Mouse (Mus musculus) layer of hippocampus, adult 9-11 months (tissue): ENCODE results near the gene Mgat3.
A peak's percentile ranks its signal among the peaks of the same experiment; 100 is the strongest.

ENCODE experiments used
- DNase-seq: peaks from one replicate; pipeline ENCODE4 v3.0.0; 2022

Mgat3 gene

GRCm38 (mm10) chr15:80182072-80182700, 8.7 kb downstream of the Mgat3 start:
- DNase-seq, result no peak

GRCm38 (mm10) chr15:80188927-80189326, 15.4 kb downstream of the Mgat3 start:
- no peak for DNase-seq

- DNase-seq, result peak; percentile 43
These were observed 16.6 kb downstream of the Mgat3 start for GRCm38 (mm10) chr15:80190075-80190474.

- DNase-seq, result no peak
These were observed 18.2 kb downstream of the Mgat3 start for GRCm38 (mm10) chr15:80191585-80192245.

- DNase-seq, result no peak
These were observed 18.7 kb downstream of the Mgat3 start for GRCm38 (mm10) chr15:80192246-80192585.

- no peak for DNase-seq
These were observed 19.3 kb downstream of the Mgat3 start for GRCm38 (mm10) chr15:80192847-80193246.

- DNase-seq, result no peak
These were observed 26.0 kb downstream of the Mgat3 start for GRCm38 (mm10) chr15:80199556-80199955.

GRCm38 (mm10) chr15:80202111-80202775, 28.7 kb downstream of the Mgat3 start:
- peak; percentile 84 for DNase-seq

- DNase-seq, result no peak
These were observed 29.9 kb downstream of the Mgat3 start for GRCm38 (mm10) chr15:80203406-80203805.

- no peak for DNase-seq
These were observed 32.6 kb downstream of the Mgat3 start for GRCm38 (mm10) chr15:80206057-80206565.

GRCm38 (mm10) chr15:80208446-80208845, 34.9 kb downstream of the Mgat3 start:
- DNase-seq, result no peak

- DNase-seq, result no peak
These were observed 40.2 kb downstream of the Mgat3 start for GRCm38 (mm10) chr15:80213688-80214087.

- no peak for DNase-seq
These were observed 42.4 kb downstream of the Mgat3 start for GRCm38 (mm10) chr15:80215716-80216479.

- DNase-seq, result no peak
These were observed 42.9 kb downstream of the Mgat3 start for GRCm38 (mm10) chr15:80216480-80216820.

- no peak for DNase-seq
These were observed 44.0 kb downstream of the Mgat3 start for GRCm38 (mm10) chr15:80217476-80217875.

- no peak for DNase-seq
These were observed 45.7 kb downstream of the Mgat3 start for GRCm38 (mm10) chr15:80219211-80219610.

- no peak for DNase-seq
These were observed 46.5 kb downstream of the Mgat3 start for GRCm38 (mm10) chr15:80219705-80220657.

GRCm38 (mm10) chr15:80221031-80221430, 47.5 kb downstream of the Mgat3 start:
- DNase-seq, result no peak

- DNase-seq, result no peak
These were observed 50.2 kb downstream of the Mgat3 start for GRCm38 (mm10) chr15:80223751-80224150.

- no peak for DNase-seq
These were observed 51.7 kb downstream of the Mgat3 start for GRCm38 (mm10) chr15:80225208-80225607.

- no peak for DNase-seq
These were observed 52.3 kb downstream of the Mgat3 start for GRCm38 (mm10) chr15:80225796-80226195.
